Mouse (Mus musculus) hindbrain, embryonic 14.5 days (tissue): ENCODE data around the gene Eif4b. TPM values are rescaled to one million over a fixed set of nuclear protein-coding genes. Genes with fewer than 3 reads are reported as not detected.
A peak's percentile ranks its signal among the peaks of the same experiment; 100 is the strongest.
"Not testable (repeated sequence)": the region's sequence is repeated elsewhere in the genome, so short reads cannot be mapped to it uniquely, and the experiment has no call there.

Experiments used
- ATAC-seq: fragments of 200-750 bp; cut with Nextera tagmentation; 2 replicates; pipeline ENCODE4 v1.8.0; 2017; ENCODE audit warnings: moderate number of reproducible peaks, mild to moderate bottlenecking, moderate TSS enrichment, moderate library complexity; ENCODE audit not compliant: low FRiP score
- DNase-seq: peaks from one replicate; pipeline ENCODE4 v3.0.0-alpha.2; 2015; ENCODE audit warnings: low spot score
- H3K27ac ChIP-seq: fragments of 300-500 bp; sonication (generic); 2 replicates; pipeline ENCODE4 v1.5.1; 2014; ENCODE audit warnings: mild to moderate bottlenecking, moderate library complexity
- H3K27me3 ChIP-seq: fragments of 300-500 bp; sonication (generic); 2 replicates; pipeline ENCODE4 v1.6.1; 2014; ENCODE audit warnings: mild to moderate bottlenecking, low read length, mixed read lengths; ENCODE audit not compliant: control insufficient read depth, insufficient read depth
- H3K36me3 ChIP-seq: fragments of 300-500 bp; sonication (generic); replicated peaks from 2 replicates; pipeline ENCODE4 v1.6.1; 2014; ENCODE audit not compliant: control insufficient read depth, insufficient read depth
- H3K4me1 ChIP-seq: fragments of 300-500 bp; sonication (generic); replicated peaks from 2 replicates; pipeline ENCODE4 v1.6.1; 2014; ENCODE audit warnings: antibody characterized with exemption, low read length, mixed read lengths; ENCODE audit not compliant: control insufficient read depth, insufficient read depth
- H3K4me2 ChIP-seq: fragments of 300-500 bp; sonication (generic); replicated peaks from 2 replicates; pipeline ENCODE4 v1.6.1; 2014; ENCODE audit warnings: mild to moderate bottlenecking, moderate library complexity
- H3K4me3 ChIP-seq: fragments of 300-500 bp; sonication (generic); replicated peaks from 2 replicates; pipeline ENCODE4 v1.5.1; 2014; ENCODE audit warnings: mild to moderate bottlenecking, low read length
- H3K9ac ChIP-seq: fragments of 300-500 bp; sonication (generic); 2 replicates; pipeline ENCODE4 v1.6.1; 2014
- H3K9me3 ChIP-seq: fragments of 300-500 bp; sonication (generic); 2 replicates; pipeline ENCODE4 v1.6.1; 2016; ENCODE audit warnings: low read length; ENCODE audit not compliant: control insufficient read depth
- WGBS: fragments of 180-500 bp; shearing (Covaris S2); extraction: QIAGEN DNeasy Blood & Tissue Kit; methylation state at CpG from one replicate; pipeline ENCODE4 v1.1.7; 2014; 5-methylcytosine and 5-hydroxymethylcytosine counted together
- polyA plus RNA-seq: library from polyadenylated mRNA; unstranded; fragments of >200 nt; fragmentation: Nextera tagmentation; extraction: Ambion mirVana; gene quantifications from 2 replicates; pipeline ENCODE4 v1.2.1, GENCODE M21; 2014

The Eif4b gene
- polyA plus RNA-seq, 1 experiment from 2014 or later, result 83.6 TPM

- Histone ChIP-seq H3K27me3 (no peaks in the 10 kb centered on the region), H3K4me2 (peak overlapping the region; percentile 83), H3K27ac (peak overlapping the region; percentile 97), H3K36me3 (no peaks in the 10 kb centered on the region), H3K9me3 (no peaks in the 10 kb centered on the region), H3K4me3 (peak overlapping the region; percentile 79), H3K4me1 (peaks cover 18% of the 10 kb centered on the region), H3K9ac (peak overlapping the region; percentile 88)
- WGBS, result under 1% methylated on average over 57 of the region's 57 CpGs
- ATAC-seq (peak; percentile 54), DNase-seq (peak; percentile 72)
These were observed 628 bp downstream of the Eif4b start for GRCm38 (mm10) chr15:102074070-102074731.

DNA sequence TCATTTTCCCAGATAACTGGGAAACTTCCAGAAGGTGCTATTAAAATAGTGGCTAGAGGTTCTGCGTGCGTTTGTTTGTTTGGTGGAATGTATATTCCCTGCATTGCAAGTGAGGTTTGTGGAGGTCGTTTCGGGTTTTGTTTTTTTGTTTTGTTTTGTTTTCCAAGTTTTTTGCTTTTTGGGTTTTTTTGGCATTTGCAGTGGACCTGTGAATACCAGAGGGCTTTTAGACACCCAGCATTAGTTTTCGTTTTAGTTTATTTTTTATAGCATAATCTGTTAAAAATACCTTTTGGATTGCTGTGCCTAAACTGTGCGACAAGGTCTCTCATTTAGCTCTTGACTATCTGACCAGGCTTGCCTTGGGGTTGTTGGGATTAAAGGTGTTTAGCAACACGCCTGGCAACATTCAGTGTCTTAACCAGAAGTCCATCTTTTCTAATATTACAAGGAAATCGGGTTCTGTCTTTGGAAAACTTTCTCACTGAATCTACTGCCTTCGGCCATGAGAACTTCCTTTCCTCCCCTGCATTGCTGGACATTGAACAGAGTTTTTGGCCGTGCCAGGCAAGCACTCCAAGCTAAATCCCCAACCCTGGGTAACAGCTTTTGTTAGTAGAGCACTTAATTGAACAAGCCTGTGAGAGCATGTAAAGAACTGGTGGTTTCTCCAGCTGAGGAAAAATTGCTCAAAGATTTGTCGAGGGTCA, 1.5 kb downstream of the Eif4b start:
- peak overlapping the region; percentile 83 for H3K4me2 ChIP-seq
- DNase-seq, result no peak
- no peaks in the 10 kb centered on the region for H3K36me3 ChIP-seq
- no peak for ATAC-seq
- 22% methylated on average over 11 of the region's 11 CpGs for WGBS
- peak overlapping the region; percentile 88 for H3K9ac ChIP-seq
- peaks cover 18% of the 10 kb centered on the region for H3K4me1 ChIP-seq
- H3K4me3 ChIP-seq, result peak overlapping the region; percentile 79
- H3K27me3 ChIP-seq, result no peaks in the 10 kb centered on the region
- H3K9me3 ChIP-seq, result no peaks in the 10 kb centered on the region
- H3K27ac ChIP-seq, result no peak overlapping the region

DNA sequence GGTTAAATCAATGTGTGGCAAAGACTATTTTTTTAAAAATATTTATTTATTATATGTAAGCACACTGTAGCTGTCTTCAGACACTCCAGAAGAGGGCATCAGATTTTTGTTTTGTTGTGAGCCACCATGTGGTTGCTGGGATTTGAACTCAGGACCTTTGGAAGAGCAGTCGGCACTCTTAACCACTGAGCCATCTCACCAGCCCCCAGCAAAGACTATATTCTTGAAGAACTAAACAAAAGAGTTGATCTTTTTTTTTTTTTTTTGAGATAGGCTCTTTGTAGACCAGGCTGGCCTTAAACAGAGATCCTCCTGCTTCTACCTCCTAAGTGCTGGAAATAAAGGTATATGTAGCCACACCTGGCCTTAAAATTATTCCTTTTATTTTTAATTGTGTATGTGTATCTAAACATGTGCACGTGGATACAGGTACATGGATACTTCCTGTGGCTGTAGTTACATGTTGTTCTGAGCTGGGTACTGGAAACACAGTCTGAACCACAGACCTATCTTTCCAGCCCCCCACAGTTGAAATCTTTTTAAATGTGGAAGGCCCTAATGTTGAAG, 3.6 kb downstream of the Eif4b start:
- ATAC-seq (no peak), DNase-seq (no peak)
- H3K4me2 ChIP-seq, result no peak overlapping the region
- H3K9ac ChIP-seq, result no peak overlapping the region
- H3K27ac ChIP-seq, result no peak overlapping the region
- peaks cover 18% of the 10 kb centered on the region for H3K4me1 ChIP-seq
- no peaks in the 10 kb centered on the region for H3K27me3 ChIP-seq
- 95% methylated on average over 2 of the region's 2 CpGs for WGBS
- no peaks in the 10 kb centered on the region for H3K9me3 ChIP-seq
- H3K36me3 ChIP-seq, result peaks cover 10% of the 10 kb centered on the region
- H3K4me3 ChIP-seq, result no peak overlapping the region

DNA sequence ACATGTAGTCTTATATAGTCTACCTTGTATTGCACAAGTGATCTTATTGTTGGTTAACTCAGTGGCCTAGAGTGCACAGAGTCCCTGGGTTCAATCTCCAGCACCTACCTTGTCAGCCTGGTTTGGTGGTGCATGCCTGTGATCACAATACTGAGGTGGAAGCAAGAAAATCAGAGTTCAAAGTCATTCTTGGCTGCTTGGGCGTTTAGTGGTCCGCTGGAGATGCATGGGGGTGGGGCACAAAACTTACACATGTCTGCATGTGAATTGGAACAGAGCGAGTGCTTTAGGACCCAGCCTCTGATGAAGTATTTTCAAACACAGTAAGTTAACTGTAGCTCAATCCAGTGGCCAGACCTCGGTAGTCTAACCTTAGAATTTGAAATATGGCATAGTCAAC, 5.6 kb downstream of the Eif4b start:
- H3K4me2 ChIP-seq, result no peak overlapping the region
- no peaks in the 10 kb centered on the region for H3K9me3 ChIP-seq
- DNase-seq (no peak), ATAC-seq (no peak)
- H3K36me3 ChIP-seq, result peaks cover 30% of the 10 kb centered on the region
- peaks cover 18% of the 10 kb centered on the region for H3K4me1 ChIP-seq
- H3K9ac ChIP-seq, result no peak overlapping the region
- H3K4me3 ChIP-seq, result no peak overlapping the region
- H3K27me3 ChIP-seq, result no peaks in the 10 kb centered on the region
- 78% methylated on average over 4 of the region's 4 CpGs for WGBS
- H3K27ac ChIP-seq, result no peak overlapping the region

DNA sequence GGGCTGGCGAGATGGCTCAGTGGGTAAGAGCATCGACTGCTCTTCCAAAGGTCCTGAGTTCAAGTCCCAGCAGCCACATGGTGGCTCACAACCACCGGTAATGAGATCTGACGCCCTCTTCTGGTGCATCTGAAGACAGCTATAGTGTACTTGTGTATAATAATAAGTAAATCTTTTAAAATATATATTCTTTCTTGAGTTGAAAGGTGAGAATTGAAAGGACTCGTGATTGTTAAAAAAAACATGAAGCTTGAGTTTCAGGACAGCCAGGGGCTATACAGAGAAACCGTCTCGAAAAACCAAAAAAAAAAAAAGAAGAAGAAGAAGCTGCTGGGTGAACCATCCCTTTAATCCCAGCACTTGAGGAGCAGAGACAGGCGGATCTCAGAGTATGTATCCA, 6.4 kb downstream of the Eif4b start:
- H3K4me1 ChIP-seq, result peaks cover 15% of the 10 kb centered on the region
- peaks cover 37% of the 10 kb centered on the region for H3K36me3 ChIP-seq
- H3K9ac ChIP-seq, DNase-seq, H3K27me3 ChIP-seq, ATAC-seq, H3K4me2 ChIP-seq, H3K9me3 ChIP-seq, H3K27ac ChIP-seq, H3K4me3 ChIP-seq: not testable (repeated sequence)
- WGBS, result 83% methylated on average over 8 of the region's 8 CpGs

DNA sequence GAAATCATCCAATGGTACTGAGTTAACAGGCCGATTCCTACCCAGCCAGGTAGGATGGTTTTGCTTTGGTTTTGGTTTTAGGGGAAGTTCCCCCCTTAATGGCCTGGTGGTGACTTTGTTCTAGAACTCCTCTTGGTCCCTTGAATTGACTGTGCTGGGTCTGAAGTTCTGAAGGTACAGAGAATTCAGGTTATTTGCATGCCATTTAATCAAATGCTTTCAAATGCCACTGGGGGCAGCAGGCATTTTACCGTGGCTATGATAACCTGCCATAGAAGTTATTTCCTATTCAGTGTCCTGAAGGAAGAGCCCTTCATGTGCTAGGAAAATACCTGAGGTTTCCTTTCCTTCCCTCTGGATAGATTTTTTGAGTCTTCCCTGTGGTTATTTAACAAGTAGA, 6.9 kb downstream of the Eif4b start:
- ATAC-seq (no peak), DNase-seq (no peak)
- H3K9me3 ChIP-seq, result no peaks in the 10 kb centered on the region
- H3K4me1 ChIP-seq, result peaks cover 10% of the 10 kb centered on the region; the same call in 1 of the 2 replicates
- no peak overlapping the region for H3K4me2 ChIP-seq
- 62% methylated on average over 2 of the region's 2 CpGs for WGBS
- H3K4me3 ChIP-seq, result no peak overlapping the region
- H3K36me3 ChIP-seq, result peaks cover 42% of the 10 kb centered on the region
- no peaks in the 10 kb centered on the region for H3K27me3 ChIP-seq
- no peak overlapping the region for H3K9ac ChIP-seq
- no peak overlapping the region for H3K27ac ChIP-seq

DNA sequence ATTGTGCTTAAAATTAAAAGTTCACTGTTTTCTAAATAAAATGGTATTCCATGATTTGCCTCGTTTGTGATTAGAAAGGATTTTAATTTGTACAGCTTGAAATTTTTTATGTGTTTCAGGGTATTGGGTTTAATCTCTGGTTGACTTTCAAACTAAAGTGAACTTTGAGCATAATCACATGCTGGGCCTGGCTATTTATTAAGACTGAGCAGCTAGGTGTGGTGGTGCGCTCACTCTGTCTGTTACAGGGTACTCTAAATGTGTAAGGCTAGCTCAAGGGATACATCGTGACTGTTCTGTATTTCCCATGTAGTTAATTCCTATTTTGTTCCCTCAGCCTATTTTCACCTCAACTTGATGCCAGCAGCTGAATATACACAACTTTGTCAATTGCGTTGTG, 8.6 kb downstream of the Eif4b start:
- H3K27ac ChIP-seq, result no peak overlapping the region
- no peak overlapping the region for H3K4me3 ChIP-seq
- DNase-seq (no peak), ATAC-seq (no peak)
- no peaks in the 10 kb centered on the region for H3K4me1 ChIP-seq
- H3K9me3 ChIP-seq, result no peaks in the 10 kb centered on the region
- no peaks in the 10 kb centered on the region for H3K27me3 ChIP-seq
- H3K36me3 ChIP-seq, result peaks cover 59% of the 10 kb centered on the region
- H3K9ac ChIP-seq, result no peak overlapping the region
- H3K4me2 ChIP-seq, result no peak overlapping the region
- 92% methylated on average over 4 of the region's 4 CpGs for WGBS

DNA sequence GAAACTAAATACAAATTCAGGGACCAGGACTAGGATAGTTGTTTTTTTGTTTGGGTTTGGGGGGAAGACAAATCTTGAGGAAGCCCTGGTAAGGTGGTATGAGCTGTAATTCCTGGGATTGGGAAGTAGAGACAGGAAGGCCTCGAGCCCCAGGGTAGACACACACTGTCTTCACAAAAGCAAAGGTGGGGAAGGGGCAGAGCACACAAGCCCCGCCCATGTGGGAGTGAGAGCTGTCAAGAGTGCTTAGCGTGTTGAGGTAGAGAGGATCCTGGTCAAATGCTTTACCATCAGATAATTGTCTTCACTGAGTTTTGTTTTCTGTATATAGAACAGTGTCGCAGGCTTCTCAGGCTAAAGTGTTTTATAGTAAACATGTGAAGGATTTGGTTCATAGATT, 9.5 kb downstream of the Eif4b start:
- Histone ChIP-seq H3K4me3 (no peak overlapping the region), H3K9me3 (no peaks in the 10 kb centered on the region), H3K27me3 (no peaks in the 10 kb centered on the region), H3K4me2 (no peak overlapping the region), H3K9ac (no peak overlapping the region), H3K27ac (no peak overlapping the region), H3K4me1 (no peaks in the 10 kb centered on the region), H3K36me3 (peaks cover 68% of the 10 kb centered on the region)
- 92% methylated on average over 4 of the region's 4 CpGs for WGBS
- ATAC-seq (no peak), DNase-seq (no peak)

- Histone ChIP-seq H3K36me3 (peaks cover 100% of the 10 kb centered on the region), H3K4me3 (no peak overlapping the region), H3K9ac (no peak overlapping the region), H3K27ac (no peak overlapping the region), H3K9me3 (no peaks in the 10 kb centered on the region), H3K27me3 (no peaks in the 10 kb centered on the region), H3K4me1 (no peaks in the 10 kb centered on the region), H3K4me2 (no peak overlapping the region)
- DNase-seq, result no peak
- WGBS, result 82% methylated on average over 12 of the region's 12 CpGs
- ATAC-seq, result no peak
These were observed 16.5 kb downstream of the Eif4b start for GRCm38 (mm10) chr15:102089914-102090585.
